Mouse (Mus musculus): Measurements from ENCODE around the gene Sash1.

- TF ChIP-seq GATA1 (IDR thresholded peaks at IDR 0.05; ENCODE audit: borderline replicate concordance, low read length) (no peak), FLI1 (IDR thresholded peaks at IDR 0.05; ENCODE audit: low read length) (no peak)
Observed at GRCm38 (mm10) chr10:8762209-8762701, 123.6 kb downstream of the Sash1 start.
